Mouse (Mus musculus) lung, embryonic 14.5 days (tissue): ENCODE data around the gene Dkk3. TPM values are rescaled to one million over a fixed set of nuclear protein-coding genes. Genes with fewer than 3 reads are reported as not detected.

Experiments used
- ATAC-seq: fragments of 200-750 bp; cut with Nextera tagmentation; 2 replicates; pipeline ENCODE4 v1.8.0; 2017; ENCODE audit warnings: mild to moderate bottlenecking, moderate TSS enrichment, moderate library complexity; ENCODE audit not compliant: insufficient read depth
- DNase-seq: peaks from one replicate; pipeline ENCODE4 v3.0.0-alpha.2; 2015
- H3K27ac ChIP-seq: fragments of 300-500 bp; sonication (generic); 2 replicates; pipeline ENCODE4 v1.5.1; 2014; ENCODE audit warnings: low read depth, mild to moderate bottlenecking, moderate library complexity
- H3K27me3 ChIP-seq: fragments of 300-500 bp; sonication (generic); 2 replicates; pipeline ENCODE4 v1.6.1; 2014; ENCODE audit warnings: low read length, control low read depth; ENCODE audit not compliant: insufficient read depth
- H3K36me3 ChIP-seq: fragments of 300-500 bp; sonication (generic); 2 replicates; pipeline ENCODE4 v1.6.1; 2014; ENCODE audit warnings: control low read depth; ENCODE audit not compliant: insufficient read depth
- H3K4me1 ChIP-seq: fragments of 300-500 bp; sonication (generic); 2 replicates; pipeline ENCODE4 v1.6.1; 2014; ENCODE audit warnings: antibody characterized with exemption, control low read depth; ENCODE audit not compliant: insufficient read depth
- H3K4me2 ChIP-seq: fragments of 300-500 bp; sonication (generic); 2 replicates; pipeline ENCODE4 v1.6.1; 2014; ENCODE audit warnings: mild to moderate bottlenecking
- H3K4me3 ChIP-seq: fragments of 300-500 bp; sonication (generic); 2 replicates; pipeline ENCODE4 v1.5.1; 2014; ENCODE audit warnings: low read depth, low read length
- H3K9ac ChIP-seq: fragments of 300-500 bp; sonication (generic); 2 replicates; pipeline ENCODE4 v1.6.1; 2014
- H3K9me3 ChIP-seq: fragments of 300-500 bp; sonication (generic); 2 replicates; pipeline ENCODE4 v1.6.1; 2016; ENCODE audit warnings: low read depth, low read length, control low read depth
- CTCF ChIP-seq: IDR thresholded peaks from 2 replicates; pipeline ENCODE4 v1.5.1; 2016; ENCODE audit warnings: antibody characterized with exemption, low read depth
- WGBS: fragments of 180-500 bp; shearing (Covaris S2); extraction: QIAGEN DNeasy Blood & Tissue Kit; methylation state at CpG from one replicate; pipeline ENCODE4 v1.1.7; 2014; 5-methylcytosine and 5-hydroxymethylcytosine counted together
- polyA plus RNA-seq: library from polyadenylated mRNA; unstranded; fragments of >200 nt; fragmentation: Nextera tagmentation; extraction: Ambion mirVana; gene quantifications from 2 replicates; pipeline ENCODE4 v1.2.1, GENCODE M21; 2014

The Dkk3 gene
- polyA plus RNA-seq, 1 experiment from 2014 or later, result 25.1 TPM

- Histone ChIP-seq H3K9me3 (no peaks in the 10 kb centered on the region), H3K27me3 (no peaks in the 10 kb centered on the region), H3K4me1 (peaks cover 11% of the 10 kb centered on the region), H3K36me3 (0 out of 2 replicates have a peak, but pooled peaks cover under 1% of the 10 kb centered on the region), H3K27ac (peak overlapping the region; percentile 80), H3K4me3 (no peak overlapping the region), H3K4me2 (peak overlapping the region; percentile 33), H3K9ac (no peak overlapping the region)
- peak; percentile 84 for DNase-seq
- TF ChIP-seq CTCF, result no peak
- WGBS, result 7% methylated on average over 1 of the region's 1 CpGs
- ATAC-seq, result peak; percentile 28
These were observed 3.7 kb downstream of the Dkk3 start for GRCm38 (mm10) chr7:112155194-112155593.

GRCm38 (mm10) chr7:112154445-112154844 lies 4.4 kb downstream of the Dkk3 start:
- peak; percentile 72 for DNase-seq
- Histone ChIP-seq H3K4me1 (peaks cover 11% of the 10 kb centered on the region), H3K4me2 (peak overlapping the region; percentile 33; the same call in 1 of the 2 replicates)

DNA sequence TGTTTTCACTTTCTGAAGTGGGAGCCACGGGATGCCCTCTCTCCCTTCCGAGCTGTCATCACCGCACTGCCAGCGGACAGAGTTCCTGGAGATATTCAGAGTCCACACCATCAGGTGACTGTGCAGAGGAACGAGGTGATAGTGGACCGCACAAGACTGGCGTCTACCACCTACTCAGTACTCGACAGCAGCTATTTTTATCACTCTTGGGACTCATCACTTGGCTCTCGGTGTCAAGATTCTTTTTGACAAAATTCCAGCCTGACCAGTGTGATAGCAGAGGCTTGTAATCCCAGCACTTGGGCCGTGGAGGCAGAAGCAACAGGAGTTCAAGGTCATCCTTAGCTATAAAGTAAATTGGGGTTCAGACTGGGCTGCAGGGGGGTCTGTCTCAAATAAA lies 9.7 kb downstream of the Dkk3 start:
- Histone ChIP-seq H3K9ac (no peak overlapping the region), H3K4me3 (no peak overlapping the region), H3K27me3 (no peaks in the 10 kb centered on the region), H3K27ac (no peak overlapping the region), H3K36me3 (peaks cover 8% of the 10 kb centered on the region; the same call in 1 of the 2 replicates), H3K4me1 (peaks cover 2% of the 10 kb centered on the region), H3K4me2 (no peak overlapping the region), H3K9me3 (no peaks in the 10 kb centered on the region)
- TF ChIP-seq CTCF, result no peak
- ATAC-seq (no peak), DNase-seq (no peak)
- 74% methylated on average over 10 of the region's 10 CpGs for WGBS

More at GRCm38 (mm10) chr7:112154445-112154844, 4.4 kb downstream of the Dkk3 start:
- Histone ChIP-seq H3K4me3 (no peak overlapping the region), H3K36me3 (peaks cover 8% of the 10 kb centered on the region; the same call in 1 of the 2 replicates), H3K27ac (peak overlapping the region; percentile 80), H3K9me3 (no peaks in the 10 kb centered on the region), H3K27me3 (no peaks in the 10 kb centered on the region), H3K9ac (no peak overlapping the region)
- TF ChIP-seq CTCF, result no peak
- no peak for ATAC-seq
- 61% methylated on average over 4 of the region's 4 CpGs for WGBS

GRCm38 (mm10) chr7:112147979-112148378 lies 10.9 kb downstream of the Dkk3 start:
- ATAC-seq, result no peak
- WGBS, result 54% methylated on average over 2 of the region's 2 CpGs
- H3K4me1 ChIP-seq, result no peaks in the 10 kb centered on the region
- TF ChIP-seq CTCF, result no peak
- no peak overlapping the region for H3K4me3 ChIP-seq
- peaks cover 8% of the 10 kb centered on the region; the same call in 1 of the 2 replicates for H3K36me3 ChIP-seq
- no peaks in the 10 kb centered on the region for H3K9me3 ChIP-seq
- no peaks in the 10 kb centered on the region for H3K27me3 ChIP-seq
- H3K4me2 ChIP-seq, result no peak overlapping the region
- H3K27ac ChIP-seq, result no peak overlapping the region
- DNase-seq, result no peak
- H3K9ac ChIP-seq, result no peak overlapping the region

DNA sequence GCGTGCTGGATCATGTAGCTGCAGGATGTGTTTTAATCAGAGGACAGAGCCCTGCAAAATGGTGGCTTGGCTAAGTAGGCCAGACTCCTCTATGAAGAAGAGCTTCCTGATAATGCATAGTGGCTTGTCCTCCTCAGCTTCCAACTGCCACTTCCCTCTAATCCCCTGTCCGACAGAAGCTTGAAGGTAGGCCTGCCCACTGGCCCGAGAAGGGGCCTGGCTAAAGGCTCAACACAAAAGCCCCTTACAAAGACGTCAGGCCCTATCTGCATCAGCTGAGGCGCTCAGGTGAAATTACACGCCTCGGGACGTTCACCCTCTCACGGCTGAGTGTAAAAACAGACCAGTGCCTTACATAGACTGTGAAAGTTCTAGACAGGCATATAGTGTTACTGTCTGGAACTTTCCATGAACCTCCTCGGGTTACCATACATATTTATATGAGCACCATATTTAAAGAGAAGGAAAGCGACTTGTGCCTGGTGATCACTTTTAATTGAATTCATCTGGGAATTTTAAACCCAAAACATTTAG lies 14.1 kb downstream of the Dkk3 start:
- no peaks in the 10 kb centered on the region for H3K9me3 ChIP-seq
- 0 out of 2 replicates have a peak, but pooled peaks cover 2% of the 10 kb centered on the region for H3K36me3 ChIP-seq
- no peak overlapping the region for H3K27ac ChIP-seq
- H3K4me3 ChIP-seq, result no peak overlapping the region
- H3K27me3 ChIP-seq, result no peaks in the 10 kb centered on the region
- H3K4me2 ChIP-seq, result no peak overlapping the region
- no peak overlapping the region for H3K9ac ChIP-seq
- WGBS, result 66% methylated on average over 11 of the region's 11 CpGs
- no peaks in the 10 kb centered on the region for H3K4me1 ChIP-seq
- ATAC-seq, result no peak
- TF ChIP-seq CTCF, result no peak
- DNase-seq, result no peak

GRCm38 (mm10) chr7:112143978-112144377 lies 14.9 kb downstream of the Dkk3 start:
- no peak for TF ChIP-seq CTCF
- Histone ChIP-seq H3K36me3 (no peaks in the 10 kb centered on the region), H3K9me3 (no peaks in the 10 kb centered on the region), H3K4me2 (no peak overlapping the region), H3K27me3 (no peaks in the 10 kb centered on the region), H3K4me1 (no peaks in the 10 kb centered on the region), H3K9ac (no peak overlapping the region), H3K4me3 (no peak overlapping the region), H3K27ac (no peak overlapping the region)
- no peak for ATAC-seq
- no peak for DNase-seq
- 65% methylated on average over 4 of the region's 4 CpGs for WGBS

DNA sequence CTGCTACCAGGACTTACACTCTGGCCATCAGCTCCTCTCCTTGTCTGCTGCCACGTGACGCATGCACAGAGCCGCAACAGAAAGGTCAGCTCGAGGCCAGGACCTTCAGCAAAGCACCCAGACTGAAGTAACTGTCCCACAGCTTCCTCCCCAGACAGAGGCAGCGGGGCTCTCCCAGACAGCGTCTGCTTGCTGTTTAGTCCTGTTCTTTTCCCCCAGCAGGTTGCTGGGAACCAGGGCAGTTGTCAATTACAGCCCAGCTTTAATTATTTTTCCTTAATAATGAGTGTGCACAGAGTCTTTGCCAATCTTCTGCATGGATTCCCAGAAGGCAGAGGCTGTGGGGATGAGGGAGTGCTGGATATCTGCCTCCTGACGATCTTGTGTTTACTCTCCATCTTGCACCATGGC lies 15.8 kb downstream of the Dkk3 start:
- Histone ChIP-seq H3K27me3 (no peaks in the 10 kb centered on the region), H3K9ac (no peak overlapping the region), H3K9me3 (no peaks in the 10 kb centered on the region), H3K4me2 (no peak overlapping the region), H3K4me1 (no peaks in the 10 kb centered on the region), H3K36me3 (no peaks in the 10 kb centered on the region), H3K4me3 (no peak overlapping the region), H3K27ac (no peak overlapping the region)
- no peak for TF ChIP-seq CTCF
- WGBS, result 32% methylated on average over 7 of the region's 7 CpGs
- no peak for ATAC-seq
- no peak for DNase-seq
